Mouse (Mus musculus) urinary bladder, postnatal 4 days (tissue): ENCODE measurements around the gene Sugct.
"Not testable (repeated sequence)": the region's sequence is repeated elsewhere in the genome, so short reads cannot be mapped to it uniquely, and the experiment has no call there.

ENCODE experiments used
- DNase-seq, 2 experiments: peaks; one replicate each; pipeline ENCODE4 v3.0.0; 2021 to 2022; ENCODE audit warnings: low spot score in 2 of 2

Sugct gene

GRCm38 (mm10) chr13:17604670-17605069, 90.7 kb downstream of the Sugct start:
- no peak for DNase-seq

GRCm38 (mm10) chr13:17603756-17604155, 91.6 kb downstream of the Sugct start:
- DNase-seq, result no peak

- DNase-seq, result no peak
Measured at GRCm38 (mm10) chr13:17585267-17585913, 110.0 kb downstream of the Sugct start.

GRCm38 (mm10) chr13:17584804-17585203, 110.5 kb downstream of the Sugct start:
- no peak for DNase-seq

GRCm38 (mm10) chr13:17581684-17582083, 113.7 kb downstream of the Sugct start:
- no peak for DNase-seq

- no peak for DNase-seq
Measured at GRCm38 (mm10) chr13:17559357-17559756, 136.0 kb downstream of the Sugct start.

- DNase-seq, result no peak
Measured at GRCm38 (mm10) chr13:17536341-17536740, 159.0 kb downstream of the Sugct start.

- no peak for DNase-seq
Measured at GRCm38 (mm10) chr13:17534871-17535270, 160.5 kb downstream of the Sugct start.

- no peak for DNase-seq
Measured at GRCm38 (mm10) chr13:17534469-17534868, 160.9 kb downstream of the Sugct start.

GRCm38 (mm10) chr13:17511184-17511778, 184.1 kb downstream of the Sugct start:
- DNase-seq, result no peak

- DNase-seq, result no peak
Measured at GRCm38 (mm10) chr13:17494936-17495335, 200.4 kb downstream of the Sugct start.

- DNase-seq, result no peak
Measured at GRCm38 (mm10) chr13:17494056-17494574, 201.2 kb downstream of the Sugct start.

- not testable (repeated sequence) for DNase-seq
Measured at GRCm38 (mm10) chr13:17457981-17458380, 237.4 kb downstream of the Sugct start.

GRCm38 (mm10) chr13:17432139-17432916, 263.0 kb downstream of the Sugct start:
- DNase-seq, result no peak

GRCm38 (mm10) chr13:17421875-17422274, 273.5 kb downstream of the Sugct start:
- no peak for DNase-seq

- DNase-seq, result no peak
Measured at GRCm38 (mm10) chr13:17420557-17420956, 274.8 kb downstream of the Sugct start.

GRCm38 (mm10) chr13:17342836-17343235, 352.5 kb downstream of the Sugct start:
- DNase-seq, result no peak

GRCm38 (mm10) chr13:17335885-17336540, 359.3 kb downstream of the Sugct start:
- DNase-seq, result no peak

- no peak for DNase-seq
Measured at GRCm38 (mm10) chr13:17326863-17327262, 368.5 kb downstream of the Sugct start.

- no peak for DNase-seq
Measured at GRCm38 (mm10) chr13:17301590-17301989, 393.8 kb downstream of the Sugct start.

GRCm38 (mm10) chr13:17297462-17298005, 397.8 kb downstream of the Sugct start:
- DNase-seq, result no peak

GRCm38 (mm10) chr13:17296912-17297311, 398.4 kb downstream of the Sugct start:
- no peak for DNase-seq
